Mouse (Mus musculus) brain, embryonic 14.5 days (tissue): ENCODE measurements around the gene Gspt1.

Experiments used
- CTCF ChIP-seq: fragments of 200-500 bp; IDR thresholded peaks from 2 replicates; pipeline ENCODE4 v1.5.1; 2012; ENCODE audit warnings: inconsistent platforms, mild to moderate bottlenecking, moderate library complexity, borderline replicate concordance; ENCODE audit not compliant: insufficient read depth, insufficient read length; ENCODE audit errors: extremely low read depth
- POLR2A ChIP-seq: fragments of 200-500 bp; IDR thresholded peaks from 2 replicates; pipeline ENCODE4 v1.6.1; 2012; ENCODE audit warnings: mild to moderate bottlenecking, inconsistent platforms, borderline replicate concordance; ENCODE audit not compliant: poor library complexity, insufficient read depth, insufficient read length, severe bottlenecking; ENCODE audit errors: extremely low read depth

- TF ChIP-seq POLR2A: no peak
- no peak for TF ChIP-seq CTCF
Observed at GRCm38 (mm10) chr16:11269808-11270207, 15.7 kb upstream of the Gspt1 start.
